Mouse (Mus musculus) C2C12 (cell line): ENCODE data around the gene Tnfrsf14.

ENCODE experiments used
- CEBPB ChIP-seq: IDR thresholded peaks from one replicate; pipeline ENCODE4 v1.6.1; 2011; ENCODE audit warnings: low read depth, mild to moderate bottlenecking, control low read depth, moderate library complexity
- CTCF ChIP-seq: IDR thresholded peaks from one replicate; pipeline ENCODE4 v1.5.1; 2011; ENCODE audit not compliant: control insufficient read depth, insufficient read depth, insufficient read length
- MAX ChIP-seq: IDR thresholded peaks from one replicate; pipeline ENCODE4 v1.6.1; 2011; ENCODE audit warnings: mild to moderate bottlenecking, control low read depth
- MYOG ChIP-seq: IDR thresholded peaks from one replicate; pipeline ENCODE4 v1.6.1; 2011; ENCODE audit not compliant: control insufficient read depth, insufficient read length; ENCODE audit errors: extremely low read depth
- USF1 ChIP-seq: IDR thresholded peaks from one replicate; pipeline ENCODE4 v1.6.1; 2011; ENCODE audit warnings: low read depth, mild to moderate bottlenecking, control low read depth, moderate library complexity

DNA sequence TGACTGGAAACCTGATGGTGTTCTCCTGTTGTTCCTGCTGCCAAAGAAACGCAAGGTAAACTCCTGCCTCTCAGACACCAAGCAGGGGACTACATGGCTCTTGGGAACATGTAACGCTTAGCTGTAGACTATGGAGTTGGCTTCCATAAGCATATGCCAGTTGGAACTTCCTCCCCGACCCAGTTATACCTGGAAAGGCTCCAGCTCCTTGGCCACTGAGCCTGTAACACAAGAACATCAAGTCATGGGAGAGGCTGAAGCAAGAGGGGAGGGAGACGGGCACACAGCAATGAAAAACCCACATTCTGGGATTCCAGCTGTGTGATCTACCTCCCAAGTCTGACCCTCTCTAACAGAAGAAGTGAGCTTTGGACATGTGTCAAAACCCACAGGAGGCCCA is 6.1 kb downstream of the Tnfrsf14 start:
- TF ChIP-seq CTCF (no peak), MAX (no peak), CEBPB (no peak), MYOG (no peak), USF1 (no peak)
